Mouse (Mus musculus) embryonic fibroblast, embryonic 13.5 days (primary cell): ENCODE data around the gene Ptpn23. TPM values are rescaled to one million over a fixed set of nuclear protein-coding genes. Genes with fewer than 3 reads are reported as not detected.

Experiments used
- H3K27ac ChIP-seq: 2 replicates; pipeline ENCODE4 v1.5.1; 2012; ENCODE audit warnings: low read length, control low read depth, inconsistent platforms; ENCODE audit not compliant: insufficient read depth
- H3K4me1 ChIP-seq: 2 replicates; pipeline ENCODE4 v1.6.1; 2011; ENCODE audit warnings: low read length; ENCODE audit not compliant: control insufficient read depth, insufficient read depth
- H3K4me3 ChIP-seq: 2 replicates; pipeline ENCODE4 v1.5.1; 2011; ENCODE audit warnings: mild to moderate bottlenecking, control low read depth, low read length; ENCODE audit not compliant: insufficient read depth
- CTCF ChIP-seq: IDR thresholded peaks from 2 replicates; pipeline ENCODE4 v1.5.1; 2011; ENCODE audit warnings: mild to moderate bottlenecking, control low read depth, low read length, moderate library complexity, borderline replicate concordance; ENCODE audit not compliant: insufficient read depth
- POLR2A ChIP-seq: IDR thresholded peaks from 2 replicates; pipeline ENCODE4 v1.6.1; 2011; ENCODE audit warnings: low read depth, mild to moderate bottlenecking, control low read depth, low read length, moderate library complexity
- polyA plus RNA-seq: library from polyadenylated mRNA; stranded (reverse); fragments of >200 nt; gene quantifications from 2 replicates; pipeline ENCODE4 v1.2.4, GENCODE M21; 2011; ENCODE audit warnings: low read depth; ENCODE audit not compliant: missing spikeins, insufficient read length

The Ptpn23 gene
- polyA plus RNA-seq, 1 experiment: 37.4 TPM

DNA sequence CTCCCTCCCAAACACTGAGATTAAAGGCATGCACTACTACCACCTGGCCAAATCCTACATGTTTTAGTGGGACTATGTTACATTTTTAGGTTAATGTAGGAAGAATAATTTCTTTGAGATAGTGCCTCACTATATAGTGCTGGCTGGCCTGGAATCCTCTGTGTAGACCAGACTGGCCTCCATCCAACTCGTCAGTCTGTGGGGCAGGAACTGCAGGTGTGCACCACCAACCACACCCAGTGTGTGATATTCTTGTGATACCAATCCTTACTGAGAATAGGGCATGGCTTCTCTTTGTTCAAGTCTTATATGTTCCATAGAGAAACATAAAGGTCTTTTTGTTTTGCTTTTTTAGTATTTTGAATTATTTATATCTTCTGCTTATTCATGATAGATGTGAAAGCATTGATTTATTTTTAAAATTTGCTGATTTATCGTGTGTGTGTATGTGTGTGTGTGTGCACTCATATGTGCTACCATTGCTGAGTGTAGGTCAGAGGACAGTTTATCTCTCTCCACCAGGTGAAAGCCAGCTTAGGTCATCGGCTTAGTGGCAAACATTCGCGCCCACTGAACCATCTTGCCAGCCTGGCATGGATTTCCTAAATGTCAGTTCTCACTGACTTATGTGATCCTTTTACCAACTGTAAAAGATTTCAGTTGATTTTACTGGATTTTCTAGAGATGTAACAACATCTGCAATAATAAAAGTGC, 67.8 kb downstream of the Ptpn23 start:
- Histone ChIP-seq H3K4me1 (peaks cover 8% of the 10 kb centered on the region; the same call in 1 of the 2 replicates), H3K27ac (no peak overlapping the region), H3K4me3 (no peak overlapping the region)
- no peak for TF ChIP-seq POLR2A
- no peak for TF ChIP-seq CTCF

Other genes with a start within 250 kb of the Ptpn23 start
- 0.18 and 1.3 TPM in 2 replicates for gene Cspg5, start 164.4 kb downstream of the Ptpn23 start, polyA plus RNA-seq
- gene Elp6, start 103.0 kb downstream of the Ptpn23 start, polyA plus RNA-seq: 9.2 and 9.7 TPM in 2 replicates
- gene Scap, start 74.9 kb downstream of the Ptpn23 start, polyA plus RNA-seq: 41.2 and 55.2 TPM in 2 replicates
- not detected in 2 replicates for gene Ngp, start 11.5 kb upstream of the Ptpn23 start, polyA plus RNA-seq
- 10.6 and 11.4 TPM in 2 replicates for gene Klhl18, start 68.5 kb upstream of the Ptpn23 start, polyA plus RNA-seq
- gene Kif9, start 68.7 kb upstream of the Ptpn23 start, polyA plus RNA-seq: 1.6 and 1.7 TPM in 2 replicates
- gene Setd2, start 124.4 kb upstream of the Ptpn23 start, polyA plus RNA-seq: 61.3 and 65.7 TPM in 2 replicates
- gene Nradd, start 216.2 kb upstream of the Ptpn23 start, polyA plus RNA-seq: 107 and 109 TPM in 2 replicates
- 1.8 TPM in 2 replicates for gene Nbeal2, start 245.9 kb upstream of the Ptpn23 start, polyA plus RNA-seq
- 34.4 and 43.2 TPM in 2 replicates for gene Ccdc12, start 248.3 kb upstream of the Ptpn23 start, polyA plus RNA-seq